ENCODE assay signal across 21 mouse cellular contexts in genomic region chr4:13411325-13411724, GRCm38 (mm10).
DNase-seq lines count a peak whose midpoint lies in the region; ATAC-seq and TF ChIP-seq lines count a peak whose summit lies in the region.
"Had no signal": no experiment of that assay in that cellular context is flagged by ENCODE, and none has a peak within 500 bp of the region (broad histone marks: within the 10 kb centered on the region; RNA-seq: fewer than 3 reads in every experiment).

No protein-coding gene starts in this region.

- TF ChIP-seq CTCF in midbrain, postnatal 0 days (IDR thresholded peaks at IDR 0.05), result no peak

- H3K4me3 ChIP-seq in hindbrain, embryonic 14.5 days (replicated peaks; ENCODE audit: low read length), result no peak overlapping the region
- H3K4me3 ChIP-seq in hindbrain, embryonic 12.5 days, result no peak overlapping the region
- H3K4me3 ChIP-seq in forebrain, embryonic 14.5 days (ENCODE audit: low read depth, low read length), result no peak overlapping the region
- no peak overlapping the region for H3K4me3 ChIP-seq in hindbrain, embryonic 16.5 days (ENCODE audit: low read length)
- H3K4me3 ChIP-seq in midbrain, postnatal 0 days (ENCODE audit: low read depth, low read length), result no peak overlapping the region
- H3K4me3 ChIP-seq: erythroblast, embryonic 14.5 days; heart, embryonic 12.5 days; megakaryocyte, embryonic 14.5 days; myocyte had no signal

- DNase-seq in hindbrain, embryonic 14.5 days (ENCODE audit: low spot score), result peak; percentile 41
- DNase-seq in forebrain, embryonic 14.5 days (ENCODE audit: low spot score), result peak; percentile 27
- no peak for DNase-seq in midbrain, postnatal 0 days (ENCODE audit: low spot score)
- no peak for DNase-seq in spleen, adult 12 weeks (ENCODE audit: low spot score)
- DNase-seq: B cell, adult 2 months; gastrocnemius, postnatal 10 days; heart, adult 11 months; heart, postnatal 14 days; kidney, adult 2 months; kidney, postnatal 10 days; liver, postnatal 0 days; lung, postnatal 14 days; thymus, postnatal 36 days had no signal

- H3K36me3 ChIP-seq in hindbrain, embryonic 14.5 days (replicated peaks; ENCODE audit: control insufficient read depth, insufficient read depth), result no peaks in the 10 kb centered on the region
- no peaks in the 10 kb centered on the region for H3K36me3 ChIP-seq in hindbrain, embryonic 12.5 days
- H3K36me3 ChIP-seq in forebrain, embryonic 14.5 days (ENCODE audit: control insufficient read depth, insufficient read depth, low read length), result no peaks in the 10 kb centered on the region
- H3K36me3 ChIP-seq in hindbrain, embryonic 16.5 days (ENCODE audit: control insufficient read depth, insufficient read depth, low read length), result no peaks in the 10 kb centered on the region
- no peaks in the 10 kb centered on the region for H3K36me3 ChIP-seq in midbrain, postnatal 0 days (ENCODE audit: insufficient read depth, low read length)
- H3K36me3 ChIP-seq: heart, embryonic 12.5 days had no signal

- WGBS in hindbrain, embryonic 14.5 days, result 31% methylated on average over 7 of the region's 7 CpGs
- 37% methylated on average over 7 of the region's 7 CpGs for WGBS in hindbrain, embryonic 12.5 days
- WGBS in forebrain, embryonic 14.5 days, result 33% methylated on average over 7 of the region's 7 CpGs
- WGBS in hindbrain, embryonic 16.5 days, result 33% methylated on average over 7 of the region's 7 CpGs
- 27% methylated on average over 7 of the region's 7 CpGs for WGBS in midbrain, postnatal 0 days

- no peaks in the 10 kb centered on the region for H3K9me3 ChIP-seq in hindbrain, embryonic 14.5 days (ENCODE audit: control insufficient read depth, low read length)
- no peaks in the 10 kb centered on the region for H3K9me3 ChIP-seq in hindbrain, embryonic 12.5 days (replicated peaks)
- no peaks in the 10 kb centered on the region for H3K9me3 ChIP-seq in forebrain, embryonic 14.5 days (replicated peaks; ENCODE audit: control insufficient read depth, low read length)
- no peaks in the 10 kb centered on the region for H3K9me3 ChIP-seq in hindbrain, embryonic 16.5 days (ENCODE audit: control insufficient read depth, low read length)
- no peaks in the 10 kb centered on the region for H3K9me3 ChIP-seq in midbrain, postnatal 0 days (ENCODE audit: low read length)
- H3K9me3 ChIP-seq: heart, embryonic 12.5 days; megakaryocyte, embryonic 14.5 days had no signal

- peaks cover 42% of the 10 kb centered on the region for H3K4me1 ChIP-seq in hindbrain, embryonic 14.5 days (replicated peaks; ENCODE audit: control insufficient read depth, insufficient read depth, low read length)
- peaks cover 15% of the 10 kb centered on the region; the same call in 1 of the 2 replicates for H3K4me1 ChIP-seq in hindbrain, embryonic 12.5 days
- H3K4me1 ChIP-seq in forebrain, embryonic 14.5 days (ENCODE audit: control insufficient read depth, insufficient read depth, low read length), result peaks cover 20% of the 10 kb centered on the region; the same call in 1 of the 2 replicates
- H3K4me1 ChIP-seq in hindbrain, embryonic 16.5 days (ENCODE audit: control insufficient read depth, insufficient read depth, low read depth, low read length), result peaks cover 12% of the 10 kb centered on the region
- 0 out of 2 replicates have a peak, but pooled peaks cover 6% of the 10 kb centered on the region for H3K4me1 ChIP-seq in midbrain, postnatal 0 days (ENCODE audit: insufficient read depth, low read length)
- H3K4me1 ChIP-seq: heart, embryonic 12.5 days; megakaryocyte, embryonic 14.5 days had no signal

- H3K4me2 ChIP-seq in hindbrain, embryonic 14.5 days (replicated peaks), result no peak overlapping the region
- no peak overlapping the region for H3K4me2 ChIP-seq in hindbrain, embryonic 12.5 days (replicated peaks)
- no peak overlapping the region for H3K4me2 ChIP-seq in forebrain, embryonic 14.5 days (ENCODE audit: low read length)
- no peak overlapping the region for H3K4me2 ChIP-seq in hindbrain, embryonic 16.5 days (ENCODE audit: low read length)
- no peak overlapping the region for H3K4me2 ChIP-seq in midbrain, postnatal 0 days (ENCODE audit: low read depth, low read length, poor library complexity, severe bottlenecking)
- H3K4me2 ChIP-seq: heart, embryonic 12.5 days had no signal

- peak overlapping the region; percentile 87 for H3K27ac ChIP-seq in hindbrain, embryonic 14.5 days
- H3K27ac ChIP-seq in hindbrain, embryonic 12.5 days, result no peak overlapping the region
- peak overlapping the region; percentile 30; the same call in 1 of the 2 replicates for H3K27ac ChIP-seq in forebrain, embryonic 14.5 days (ENCODE audit: low read depth, low read length)
- peak overlapping the region; percentile 61; the same call in 1 of the 2 replicates for H3K27ac ChIP-seq in hindbrain, embryonic 16.5 days (ENCODE audit: low read depth, low read length)
- peak overlapping the region; percentile 75 for H3K27ac ChIP-seq in midbrain, postnatal 0 days (ENCODE audit: low read depth, low read length)

- no peaks in the 10 kb centered on the region for H3K27me3 ChIP-seq in hindbrain, embryonic 14.5 days (ENCODE audit: control insufficient read depth, insufficient read depth, low read length)
- H3K27me3 ChIP-seq in hindbrain, embryonic 12.5 days, result no peaks in the 10 kb centered on the region
- H3K27me3 ChIP-seq in forebrain, embryonic 14.5 days (replicated peaks; ENCODE audit: control insufficient read depth, insufficient read depth, low read length), result no peaks in the 10 kb centered on the region
- no peaks in the 10 kb centered on the region for H3K27me3 ChIP-seq in hindbrain, embryonic 16.5 days (replicated peaks; ENCODE audit: control insufficient read depth, insufficient read depth, low read length)
- H3K27me3 ChIP-seq in midbrain, postnatal 0 days (ENCODE audit: insufficient read depth, low read length), result no peaks in the 10 kb centered on the region
- H3K27me3 ChIP-seq: heart, embryonic 12.5 days; megakaryocyte, embryonic 14.5 days had no signal

- peak overlapping the region; percentile 38 for H3K9ac ChIP-seq in hindbrain, embryonic 14.5 days
- H3K9ac ChIP-seq in hindbrain, embryonic 12.5 days, result no peak overlapping the region
- no peak overlapping the region for H3K9ac ChIP-seq in forebrain, embryonic 14.5 days (ENCODE audit: low read length)
- no peak overlapping the region for H3K9ac ChIP-seq in hindbrain, embryonic 16.5 days (ENCODE audit: low read depth, low read length)
- 0 out of 2 replicates have a peak overlapping the region, but pooled peaks have one; percentile 24 for H3K9ac ChIP-seq in midbrain, postnatal 0 days (replicated peaks; ENCODE audit: low read length, poor library complexity, severe bottlenecking)
- H3K9ac ChIP-seq: heart, embryonic 12.5 days; liver, postnatal 0 days had no signal

- ATAC-seq in hindbrain, embryonic 14.5 days (ENCODE audit: low FRiP score), result no peak
- no peak for ATAC-seq in hindbrain, embryonic 12.5 days (ENCODE audit: low FRiP score)
- no peak for ATAC-seq in forebrain, embryonic 14.5 days
- peak; percentile 66; the same call in 1 of the 2 replicates for ATAC-seq in hindbrain, embryonic 16.5 days
- ATAC-seq in midbrain, postnatal 0 days (ENCODE audit: low FRiP score), result peak; percentile 33; the same call in 1 of the 2 replicates
- no peak for ATAC-seq in megakaryocyte, adult 5-6 weeks (ENCODE audit: poor library complexity, severe bottlenecking)
- ATAC-seq: inflammation-experienced regulatory T-cells, adult 6 months; liver, postnatal 0 days had no signal

Comparison
In these comparisons a context has a peak if more than half of its experiments do, and no peak if none do; other contexts are left out.
1. ATAC-seq: peak in hindbrain, embryonic 16.5 days (single experiment) and midbrain, postnatal 0 days (single experiment); none in hindbrain, embryonic 14.5 days (single experiment), hindbrain, embryonic 12.5 days (single experiment), forebrain, embryonic 14.5 days (single experiment) and megakaryocyte, adult 5-6 weeks (single experiment).
2. H3K9ac ChIP-seq: peak in hindbrain, embryonic 14.5 days (single experiment) and midbrain, postnatal 0 days (single experiment); none in hindbrain, embryonic 12.5 days (single experiment), forebrain, embryonic 14.5 days (single experiment) and hindbrain, embryonic 16.5 days (single experiment).
3. DNase-seq: peak in hindbrain, embryonic 14.5 days (single experiment) and forebrain, embryonic 14.5 days (single experiment); none in midbrain, postnatal 0 days (single experiment) and spleen, adult 12 weeks (single experiment).